Mouse (Mus musculus) bone marrow, adult 2 months (tissue): ENCODE data around the gene S100pbp. TPM values are rescaled to one million over a fixed set of nuclear protein-coding genes. Genes with fewer than 3 reads are reported as not detected.

Source experiments
- H3K27ac ChIP-seq: fragments of 200-500 bp; 2 replicates; pipeline ENCODE4 v1.5.1; 2012; ENCODE audit warnings: low read depth, mild to moderate bottlenecking, control low read depth, inconsistent platforms, low read length; ENCODE audit not compliant: control insufficient read depth, poor library complexity, insufficient read depth
- H3K4me1 ChIP-seq: fragments of 200-500 bp; 2 replicates; pipeline ENCODE4 v1.6.1; 2011; ENCODE audit warnings: low read length; ENCODE audit not compliant: control insufficient read depth, insufficient read depth
- H3K4me3 ChIP-seq: fragments of 200-500 bp; replicated peaks from 2 replicates; pipeline ENCODE3; 2011; ENCODE audit warnings: mild to moderate bottlenecking, low read depth, low read length, control low read depth; ENCODE audit not compliant: control insufficient read depth
- CTCF ChIP-seq: fragments of 200-500 bp; IDR thresholded peaks from 2 replicates; pipeline ENCODE4 v1.5.1; 2011; ENCODE audit warnings: low read length, control low read depth; ENCODE audit not compliant: control insufficient read depth, insufficient read depth
- POLR2A ChIP-seq: fragments of 200-500 bp; IDR thresholded peaks from 2 replicates; pipeline ENCODE4 v1.6.1; 2011; ENCODE audit warnings: low read depth, mild to moderate bottlenecking, control low read depth, low read length, borderline replicate concordance; ENCODE audit not compliant: control insufficient read depth
- WGBS: fragments of 180-500 bp; shearing (Covaris S2); methylation state at CpG from one replicate; pipeline ENCODE4 v1.1.7; 2018; 5-methylcytosine and 5-hydroxymethylcytosine counted together
- polyA plus RNA-seq: library from polyadenylated mRNA; stranded (reverse); fragments of >200 nt; gene quantifications from 2 replicates; pipeline ENCODE4 v1.2.4, GENCODE M21; 2011; ENCODE audit warnings: low replicate concordance; ENCODE audit not compliant: missing spikeins, insufficient read depth, insufficient read length

The S100pbp gene
- polyA plus RNA-seq, 1 experiment = 9.4 TPM

- no peaks in the 10 kb centered on the region; the same call in 1 of the 2 replicates for H3K4me1 ChIP-seq
- 64% methylated on average over 17 of the region's 17 CpGs for WGBS
- no peak overlapping the region for H3K27ac ChIP-seq
- no peak overlapping the region for H3K4me3 ChIP-seq
- no peak for TF ChIP-seq CTCF
- TF ChIP-seq POLR2A = no peak
Measured at GRCm38 (mm10) chr4:129141560-129142438, 47.7 kb downstream of the S100pbp start.

- no peak overlapping the region for H3K27ac ChIP-seq
- no peaks in the 10 kb centered on the region; the same call in 1 of the 2 replicates for H3K4me1 ChIP-seq
- TF ChIP-seq CTCF (no peak), POLR2A (no peak)
- 24% methylated on average over 4 of the region's 4 CpGs for WGBS
- no peak overlapping the region for H3K4me3 ChIP-seq
Measured at GRCm38 (mm10) chr4:129140808-129141207, 48.7 kb downstream of the S100pbp start.

- Histone ChIP-seq H3K4me3 (no peak overlapping the region), H3K27ac (peak overlapping the region; percentile 24; the same call in 1 of the 2 replicates), H3K4me1 (no peaks in the 10 kb centered on the region; the same call in 1 of the 2 replicates)
- 40% methylated on average over 5 of the region's 5 CpGs for WGBS
- no peak for TF ChIP-seq CTCF
Measured at GRCm38 (mm10) chr4:129139642-129140041, 49.9 kb downstream of the S100pbp start.

GRCm38 (mm10) chr4:129137392-129138321, 51.9 kb downstream of the S100pbp start:
- no peak overlapping the region for H3K27ac ChIP-seq
- H3K4me1 ChIP-seq = no peaks in the 10 kb centered on the region; the same call in 1 of the 2 replicates
- no peak overlapping the region for H3K4me3 ChIP-seq
- TF ChIP-seq POLR2A = no peak
- TF ChIP-seq CTCF = no peak
- WGBS = 61% methylated on average over 14 of the region's 14 CpGs

- 10% methylated on average over 75 of the region's 80 CpGs for WGBS
- Histone ChIP-seq H3K4me3 (no peak within 1 kb of the TSS), H3K27ac (no peak within 1 kb of the TSS), H3K4me1 (no peaks in the 10 kb centered on the region; the same call in 1 of the 2 replicates)
- TF ChIP-seq CTCF = no peak
- no peak for TF ChIP-seq POLR2A
Measured at GRCm38 (mm10) chr4:129136579-129137391, 52.7 kb downstream of the S100pbp start, which contains the start of gene Fndc5. Fndc5 (plus strand) TSS chr4:129136999.

- 39% methylated on average over 9 of the region's 9 CpGs for whole genome bisulfite sequencing
- TF ChIP-seq CTCF = no peak
- no peak for TF ChIP-seq POLR2A
- H3K4me1 ChIP-seq = no peaks in the 10 kb centered on the region; the same call in 1 of the 2 replicates
- no peak overlapping the region for H3K27ac ChIP-seq
- no peak overlapping the region for H3K4me3 ChIP-seq
Measured at GRCm38 (mm10) chr4:129136189-129136578, 53.3 kb downstream of the S100pbp start.

GRCm38 (mm10) chr4:129135637-129136036, 53.9 kb downstream of the S100pbp start:
- Histone ChIP-seq H3K4me3 (no peak overlapping the region), H3K4me1 (no peaks in the 10 kb centered on the region; the same call in 1 of the 2 replicates), H3K27ac (no peak overlapping the region)
- TF ChIP-seq CTCF = no peak
- no peak for TF ChIP-seq POLR2A
- 58% methylated on average over 2 of the region's 2 CpGs for WGBS
